Mouse (Mus musculus) thymus, postnatal 25 days (tissue): Measurements from ENCODE around the gene Cnppd1.
A peak's percentile ranks its signal among the peaks of the same experiment; 100 is the strongest.

Experiments
- DNase-seq: peaks from one replicate; pipeline ENCODE4 v3.0.0; 2022

Gene Cnppd1

DNA sequence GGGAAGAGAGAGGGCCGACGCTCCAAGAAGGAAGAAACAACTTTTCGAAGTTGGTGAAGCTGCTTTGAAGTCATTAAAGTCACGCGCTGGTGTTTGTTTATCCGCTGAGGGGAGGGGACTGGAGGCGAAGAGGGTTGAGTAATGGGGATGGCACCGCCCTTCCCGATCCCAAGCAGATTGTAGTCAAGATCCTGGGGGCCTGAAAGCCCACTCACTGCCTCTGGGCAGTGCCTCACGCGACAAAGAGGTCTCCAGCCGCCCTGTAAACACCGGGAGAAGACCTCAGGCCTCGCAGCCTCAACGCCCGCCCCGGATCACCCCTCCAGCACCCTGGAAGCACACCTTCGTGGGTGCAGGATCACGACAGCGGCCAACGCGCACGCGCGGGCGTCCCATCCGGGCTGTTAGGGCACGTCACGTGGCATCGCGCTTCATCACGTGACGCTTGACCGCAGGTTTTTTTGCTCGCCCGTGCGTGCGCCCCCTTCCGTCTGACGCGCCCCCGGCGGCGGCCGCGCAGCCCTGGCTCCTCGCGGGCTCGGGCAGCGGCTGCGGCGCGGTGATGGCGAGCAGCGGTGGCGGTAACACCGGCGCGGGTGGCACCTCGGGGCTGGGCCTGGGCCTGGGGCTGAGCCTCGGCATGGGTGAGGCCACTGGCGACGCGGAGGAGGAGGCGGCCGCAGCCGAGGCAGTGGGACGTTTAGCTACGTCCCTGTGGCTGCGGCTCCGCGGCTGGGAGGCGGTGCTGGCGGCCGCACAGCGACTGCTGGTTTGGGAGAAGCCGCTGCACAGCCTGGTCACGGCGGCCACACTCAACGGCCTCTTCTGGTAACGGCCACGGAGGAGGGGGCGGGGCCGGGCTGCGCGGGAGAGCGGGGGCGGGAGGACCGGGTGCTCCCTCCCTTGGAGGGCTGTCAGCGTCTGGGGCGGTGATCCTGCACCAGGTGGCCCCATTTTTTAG is at the start of gene Cnppd1, which contains the start of gene Retreg2:
TSS of gene Cnppd1 (minus strand) at position 411 of the 961 bp plus-strand sequence.
TSS of gene Retreg2 (plus strand) at position 478 of the 961 bp plus-strand sequence.
- peak; percentile 97 for DNase-seq

DNA sequence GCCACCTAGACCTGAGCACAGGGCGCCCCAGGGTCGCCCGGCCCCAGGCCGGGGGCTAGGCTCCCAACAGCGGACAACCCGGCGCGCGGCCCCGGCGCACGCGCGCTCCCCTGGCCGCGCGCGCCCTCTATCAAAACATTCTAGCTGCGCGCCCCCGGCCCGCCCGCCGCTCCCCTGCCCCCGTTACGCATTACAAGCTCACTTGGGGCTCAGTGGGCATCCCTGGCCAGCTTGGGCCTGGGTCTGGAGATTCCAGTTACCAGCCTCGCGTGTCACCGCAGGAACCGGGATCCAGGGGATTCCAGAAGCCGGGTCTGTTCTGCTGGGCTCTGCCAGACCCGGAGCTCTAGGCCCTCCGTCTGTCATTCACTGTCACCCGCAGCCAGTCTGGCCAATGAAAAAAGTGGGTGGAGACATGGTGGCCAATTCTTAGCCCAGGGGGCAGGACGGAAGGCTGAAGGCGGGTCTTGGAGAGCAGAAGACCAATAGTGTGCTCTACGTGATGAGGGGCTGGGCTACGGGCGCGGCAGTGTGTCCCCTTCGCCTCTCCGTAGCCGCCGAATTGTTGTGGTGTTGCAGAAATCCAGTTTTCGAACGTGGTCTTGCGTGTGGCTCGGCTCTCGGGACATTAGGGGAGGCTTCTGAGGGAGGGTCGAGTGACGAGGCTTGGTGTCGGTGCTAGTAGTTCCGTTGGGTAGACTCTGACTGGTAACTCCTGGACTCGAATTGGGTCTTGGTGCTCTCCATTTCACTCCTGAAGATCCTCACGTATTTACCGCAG is 49.3 kb upstream of the Cnppd1 start, which contains the start of the genes Ankzf1 and Atg9a:
TSS of gene Ankzf1 (plus strand) at position 530 of the 781 bp plus-strand sequence.
TSS of gene Atg9a (minus strand) at position 575 of the 781 bp plus-strand sequence.
- peak; percentile 92 for DNase-seq

DNA sequence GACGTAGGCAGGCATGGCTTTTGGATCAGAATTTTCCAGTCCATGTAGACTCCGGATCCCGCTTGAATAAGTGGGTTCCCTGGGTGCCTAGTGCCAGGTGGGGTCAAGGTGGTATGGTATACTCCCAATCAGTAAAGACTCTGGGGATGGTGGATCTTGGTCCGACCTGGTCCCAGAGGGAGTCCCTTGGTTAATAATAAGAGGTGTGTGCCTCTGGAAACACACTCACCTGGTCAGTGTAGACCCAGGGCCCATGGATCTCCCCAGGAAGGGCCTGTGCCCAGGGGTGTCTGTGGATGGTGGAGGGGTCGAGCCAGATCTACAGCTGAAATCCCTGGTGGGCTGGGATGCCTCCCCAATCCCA is 48.7 kb upstream of the Cnppd1 start:
- DNase-seq: no peak

DNA sequence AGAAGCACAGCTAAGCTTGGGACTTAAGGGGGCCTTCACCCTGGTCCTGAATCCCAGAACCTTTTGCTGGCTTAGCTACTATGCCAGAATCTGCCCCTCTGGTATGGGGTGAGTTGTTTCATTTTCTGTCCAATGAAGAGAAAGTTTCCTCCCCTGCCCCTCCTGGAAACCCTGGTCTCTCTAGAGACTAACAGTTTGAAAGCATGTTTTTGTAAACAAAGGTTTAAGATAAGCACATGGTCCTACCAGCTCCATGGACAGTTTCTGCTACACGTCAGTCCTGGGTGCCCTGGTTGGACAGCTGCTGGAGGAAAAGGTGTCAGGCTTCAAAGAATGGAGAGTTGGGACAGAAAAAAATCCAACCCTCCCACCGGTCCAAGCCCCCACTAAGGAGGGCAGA is 48.1 kb upstream of the Cnppd1 start:
- DNase-seq: no peak

DNA sequence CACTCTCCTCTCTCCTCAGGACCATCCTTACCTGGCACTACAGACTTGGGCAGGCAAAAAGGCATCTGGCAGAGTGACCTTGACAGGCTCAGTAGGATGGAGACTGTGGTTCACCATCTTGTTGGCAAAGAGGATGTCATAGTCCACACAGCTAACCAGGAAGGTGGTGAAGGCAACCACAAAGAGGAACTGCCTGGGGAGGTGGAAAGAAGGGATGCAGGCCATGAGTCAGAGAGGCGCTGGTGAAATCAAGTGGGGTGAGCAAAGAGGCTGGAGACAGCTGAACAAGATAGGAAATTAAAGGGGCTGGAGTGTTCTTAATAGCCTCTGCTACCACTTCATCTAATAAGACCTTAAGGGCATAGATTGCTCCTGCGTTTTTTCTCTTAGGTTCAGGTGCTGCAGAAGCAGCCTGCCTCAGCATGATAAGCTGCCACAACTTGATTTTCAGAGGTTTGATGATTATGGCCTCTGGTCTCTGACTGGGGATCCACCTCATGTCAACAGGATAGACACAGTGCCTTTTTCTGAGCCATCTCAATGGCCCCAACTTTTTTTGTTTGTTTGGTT is 45.5 kb upstream of the Cnppd1 start:
- no peak for DNase-seq

DNA sequence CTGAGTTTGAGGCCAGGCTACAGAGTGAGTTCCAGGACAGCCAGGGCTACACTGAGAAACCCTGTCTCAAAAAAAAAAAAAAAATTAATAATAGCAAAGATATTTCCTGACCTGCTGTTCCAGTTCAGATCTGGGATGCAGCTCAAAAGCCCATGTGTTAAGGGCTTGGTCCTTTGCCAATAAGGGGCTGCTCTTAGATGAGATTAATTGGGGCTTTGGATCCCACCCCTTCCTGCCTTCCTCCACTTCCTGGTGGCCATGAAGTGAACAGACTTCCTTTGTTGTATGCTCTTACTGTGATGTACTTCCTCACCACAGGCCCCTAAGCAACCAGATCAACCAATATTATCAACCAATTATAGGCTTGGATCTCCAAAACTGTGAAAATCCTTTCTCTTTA is 44.6 kb upstream of the Cnppd1 start:
- no peak for DNase-seq

DNA sequence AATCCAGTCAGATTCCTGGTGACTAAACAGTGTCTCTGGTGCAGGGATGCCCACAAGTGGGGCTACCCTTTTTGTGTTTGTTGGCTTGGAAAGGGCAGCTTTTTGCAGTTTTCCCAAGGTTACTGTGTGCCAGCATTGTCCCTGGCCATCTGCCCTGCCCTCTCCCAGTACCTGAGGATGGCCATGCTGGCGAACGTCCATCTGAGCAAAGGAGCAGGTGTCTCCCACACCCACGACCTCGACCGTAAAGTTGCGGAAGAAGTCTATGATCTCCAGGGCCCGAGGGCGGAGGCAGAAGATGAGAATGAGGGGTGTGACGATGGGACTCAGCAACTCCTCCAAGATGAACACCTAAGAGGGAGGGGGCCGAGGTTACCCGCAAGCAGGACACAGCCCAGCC is 43.0 kb upstream of the Cnppd1 start:
- DNase-seq: no peak

DNA sequence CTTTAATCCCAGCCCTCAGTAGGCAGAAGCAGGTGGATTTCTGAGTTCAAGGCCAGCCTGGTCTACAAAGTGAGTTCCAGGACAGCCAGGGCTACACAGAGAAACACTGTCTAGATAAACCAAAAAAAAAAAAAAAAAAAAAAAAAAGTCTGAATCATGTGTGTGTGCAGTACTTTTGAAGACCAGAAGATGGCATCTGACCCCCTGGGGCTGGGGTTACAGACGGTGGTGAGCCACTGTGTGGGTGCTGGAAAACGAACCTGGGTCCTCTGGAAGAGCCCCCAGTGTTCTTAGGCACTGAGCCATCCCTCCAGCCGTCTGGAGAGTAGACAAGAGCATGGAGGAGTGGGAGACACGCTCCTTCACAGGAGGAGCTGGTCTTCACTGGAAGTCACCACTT is 39.6 kb upstream of the Cnppd1 start:
- no peak for DNase-seq

DNA sequence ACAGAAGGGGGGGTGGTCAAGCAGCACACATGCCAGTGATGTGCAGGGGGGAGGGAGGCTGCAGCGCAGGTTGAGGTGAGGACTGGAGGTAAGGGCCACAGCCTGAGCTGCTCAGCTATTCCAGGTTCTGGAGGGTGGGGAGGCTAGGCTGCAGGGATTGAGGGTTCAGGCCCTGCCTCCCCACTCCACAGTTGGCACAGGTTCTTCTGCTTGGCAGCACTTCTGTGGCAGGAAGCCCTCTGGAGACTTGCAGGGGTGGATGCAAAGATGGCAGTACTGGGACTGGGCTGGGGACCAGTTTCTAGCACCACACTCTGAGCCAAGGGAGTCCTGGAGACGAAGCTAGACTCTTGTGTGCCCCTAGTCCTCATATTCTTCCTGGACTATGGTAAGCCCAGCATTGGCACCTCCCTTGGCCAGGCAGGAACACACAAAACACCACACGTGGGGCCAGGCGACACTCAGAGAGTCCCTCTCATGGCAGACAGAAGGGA is 38.9 kb upstream of the Cnppd1 start:
- DNase-seq: no peak

DNA sequence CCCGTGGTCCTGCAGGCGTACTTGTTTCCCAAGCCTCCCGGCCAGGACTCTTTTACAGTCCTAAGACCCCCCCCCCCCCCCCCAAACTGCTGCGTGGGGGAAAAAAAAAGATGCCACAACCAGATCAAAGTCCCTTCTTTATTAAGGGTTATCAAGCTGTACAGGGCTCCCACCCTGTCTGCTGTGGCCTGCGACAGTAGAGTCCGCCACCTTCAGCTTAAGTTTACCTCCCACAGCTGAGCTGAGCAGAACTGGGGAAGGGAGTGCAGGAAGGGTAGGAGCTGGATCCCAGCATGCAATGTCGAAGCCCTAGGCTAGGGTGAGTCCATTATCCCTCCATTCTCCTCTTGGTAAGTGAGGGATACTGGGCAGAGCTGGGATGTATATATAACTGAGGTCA is 38.2 kb upstream of the Cnppd1 start:
- DNase-seq: no peak

DNA sequence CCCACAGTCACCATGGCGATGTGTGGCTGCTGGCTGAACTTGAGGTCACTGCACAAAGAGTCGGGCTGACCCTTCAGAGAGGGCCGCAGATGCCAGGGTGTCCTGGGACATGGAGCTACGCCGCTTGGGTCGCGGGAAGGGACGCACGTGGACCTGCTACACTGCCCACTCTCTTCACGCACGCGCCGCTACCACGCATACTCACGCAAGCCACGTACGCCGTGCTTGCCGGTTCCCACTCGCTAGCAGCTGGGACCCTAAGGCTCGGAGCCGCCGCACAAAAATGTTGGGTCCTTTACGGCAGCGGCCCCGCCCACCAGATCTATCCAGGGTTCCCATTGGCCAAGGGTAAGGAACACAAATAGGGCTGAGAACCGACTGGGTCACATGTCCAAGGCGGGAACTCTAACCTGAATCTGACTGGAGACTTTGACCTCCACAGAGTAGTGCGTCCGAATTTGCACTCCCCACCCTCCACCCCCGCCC is 37.6 kb upstream of the Cnppd1 start, which contains the start of gene Abcb6:
TSS of gene Abcb6 (minus strand) at position 288 of the 486 bp plus-strand sequence.
- DNase-seq: peak; percentile 84

DNA sequence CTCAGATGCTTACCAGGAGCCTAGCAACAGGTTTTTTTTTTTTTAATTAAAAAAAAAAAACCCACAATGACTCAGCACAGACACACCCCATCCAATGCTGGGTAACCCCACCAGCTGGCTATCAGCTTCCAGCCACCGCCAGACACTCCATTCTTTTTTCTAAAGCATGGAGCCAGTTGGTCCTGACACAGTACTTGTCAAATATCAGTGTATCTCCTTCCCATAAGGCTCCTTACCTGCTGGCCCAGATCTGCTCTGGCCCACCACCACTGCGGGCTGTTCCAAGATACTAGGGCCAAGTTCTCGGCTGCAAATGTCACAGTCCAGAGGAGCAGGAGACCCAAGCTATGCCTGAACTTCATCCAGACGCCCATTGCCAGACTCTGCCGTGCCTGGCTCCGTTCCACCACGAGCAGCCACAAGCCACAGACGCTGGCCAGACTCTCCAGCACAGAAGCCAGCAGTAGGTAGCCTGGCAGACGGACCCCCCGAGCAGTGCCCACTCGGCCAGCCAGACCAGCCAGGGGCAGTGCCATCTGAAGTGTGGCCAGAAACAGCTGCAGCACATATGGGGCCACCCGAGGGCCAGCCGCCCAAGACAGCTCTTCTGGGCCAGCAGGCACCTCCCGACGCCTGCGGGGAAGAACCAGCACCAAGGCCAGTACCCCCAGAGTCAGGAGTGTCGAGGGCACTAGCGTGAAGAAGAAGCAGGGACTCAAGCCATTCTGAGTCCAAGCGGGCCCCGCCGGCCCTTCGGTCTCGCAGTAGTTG is 37.0 kb upstream of the Cnppd1 start:
- no peak for DNase-seq

DNA sequence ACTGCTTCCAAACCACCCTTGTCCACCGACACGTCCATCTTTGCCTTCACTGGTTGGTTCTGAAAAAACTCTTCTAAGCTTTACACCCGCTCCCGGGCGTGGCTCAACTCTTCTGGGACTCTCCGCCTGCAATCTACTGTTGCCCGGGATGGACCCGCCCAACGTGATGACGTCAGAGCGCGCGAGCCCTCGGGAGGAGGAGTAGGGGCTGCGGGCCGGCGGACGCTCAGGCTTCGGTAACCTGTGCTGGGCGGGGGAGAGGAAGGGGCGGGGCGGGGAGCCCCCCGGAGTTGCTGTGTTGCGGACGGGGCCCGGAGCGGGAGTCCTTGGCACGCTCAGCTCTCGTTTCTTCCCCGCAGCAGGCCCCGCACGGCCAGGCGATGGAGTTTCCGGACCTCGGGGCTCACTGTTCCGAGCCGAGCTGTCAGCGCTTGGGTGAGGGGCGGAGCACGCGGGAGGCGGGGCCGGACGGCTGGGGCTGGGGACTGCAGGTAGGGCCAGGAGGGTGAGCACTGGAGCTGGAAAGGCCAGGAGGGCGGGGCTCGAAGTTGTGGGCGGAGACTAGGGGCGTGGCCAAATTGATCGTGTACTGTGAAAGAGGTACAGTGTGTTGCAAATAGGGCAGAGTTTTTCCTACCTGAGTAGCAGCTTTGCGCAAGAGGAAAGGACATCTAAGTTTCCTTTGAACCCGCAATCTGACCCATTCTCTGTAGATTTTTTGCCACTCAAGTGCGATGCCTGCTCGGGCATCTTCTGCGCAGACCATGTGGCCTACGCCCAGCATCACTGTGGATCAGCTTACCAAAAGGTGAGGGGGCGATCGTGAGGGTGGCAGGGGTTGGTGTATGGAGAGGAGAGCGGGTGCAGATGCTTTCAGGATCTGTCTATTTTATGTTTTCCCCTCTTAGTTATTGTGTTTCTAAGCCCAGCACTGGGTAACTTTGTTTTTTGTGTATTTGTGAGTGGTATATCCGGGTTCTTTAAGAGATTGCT is 26.3 kb upstream of the Cnppd1 start, which contains the start of gene Zfand2b:
TSS of gene Zfand2b (plus strand) at position 175 of the 993 bp plus-strand sequence.
- peak; percentile 99 for DNase-seq

DNA sequence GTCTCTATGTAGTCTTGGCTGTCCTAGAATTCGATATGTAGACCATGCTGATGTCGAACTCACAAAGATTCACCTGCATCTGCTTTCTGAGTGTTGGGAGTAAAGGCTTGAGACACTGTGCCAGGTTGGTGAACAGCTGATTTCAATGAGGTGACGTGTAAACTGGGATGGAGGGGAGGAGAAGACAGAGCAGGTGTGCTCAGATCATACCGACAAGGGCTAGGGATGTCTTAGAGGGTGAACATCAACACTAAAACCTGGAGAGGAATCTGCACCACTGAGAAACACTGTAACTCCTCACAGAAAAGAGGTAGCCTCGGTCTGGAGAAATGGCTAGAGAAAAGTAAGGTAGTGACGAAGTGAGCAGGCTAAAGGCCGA is 25.6 kb upstream of the Cnppd1 start:
- DNase-seq: no peak

DNA sequence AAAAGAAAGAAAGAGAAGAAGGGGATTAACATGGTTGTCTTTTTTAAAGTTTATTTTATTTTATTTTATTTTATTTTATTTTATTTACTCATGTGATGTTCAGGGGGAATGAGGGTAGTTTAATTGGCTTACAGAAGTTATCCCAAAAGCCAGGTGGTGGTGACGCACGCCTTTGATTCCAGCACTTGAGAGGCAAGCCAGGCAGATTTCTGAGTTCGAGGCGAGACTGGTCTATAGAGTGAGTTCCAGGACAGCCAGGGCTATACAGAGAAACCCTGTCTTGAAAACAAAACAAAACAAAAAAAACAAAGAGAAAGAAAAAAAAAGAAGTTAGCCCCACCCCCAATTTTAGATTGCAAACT is 17.7 kb upstream of the Cnppd1 start:
- no peak for DNase-seq

DNA sequence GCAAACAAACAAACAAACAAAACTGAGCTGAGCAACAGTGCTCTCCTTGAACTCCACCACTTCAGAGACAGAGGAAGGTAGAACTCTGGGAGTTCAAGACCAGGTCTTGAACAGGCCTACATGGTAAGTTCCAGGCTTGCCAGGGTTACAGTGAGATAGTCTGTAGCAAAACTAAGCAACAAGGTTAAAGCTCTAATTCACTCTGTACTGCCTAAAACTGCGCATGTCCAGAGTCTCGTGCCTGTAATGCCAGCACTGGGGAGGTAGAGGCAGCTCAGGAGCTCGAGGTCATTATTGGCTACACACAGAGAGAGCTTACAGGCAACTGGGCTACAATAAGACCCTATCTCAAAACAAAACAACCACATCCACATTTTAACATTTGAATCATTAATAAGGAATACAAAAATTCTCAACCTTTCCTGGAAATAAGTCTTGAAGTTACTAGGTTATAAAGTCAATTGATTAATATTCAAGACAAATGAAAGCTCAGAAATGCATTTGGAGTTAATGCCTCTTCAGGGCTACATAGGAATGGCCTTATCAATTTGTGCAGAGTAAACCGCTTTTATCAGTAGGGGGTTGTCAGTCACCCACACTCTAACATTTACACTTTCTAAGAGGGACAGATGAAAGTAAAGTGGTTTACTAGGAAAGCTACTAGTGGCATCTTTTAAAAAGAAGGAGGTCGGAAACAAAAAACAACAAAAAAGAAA is 17.2 kb upstream of the Cnppd1 start:
- DNase-seq: no peak

DNA sequence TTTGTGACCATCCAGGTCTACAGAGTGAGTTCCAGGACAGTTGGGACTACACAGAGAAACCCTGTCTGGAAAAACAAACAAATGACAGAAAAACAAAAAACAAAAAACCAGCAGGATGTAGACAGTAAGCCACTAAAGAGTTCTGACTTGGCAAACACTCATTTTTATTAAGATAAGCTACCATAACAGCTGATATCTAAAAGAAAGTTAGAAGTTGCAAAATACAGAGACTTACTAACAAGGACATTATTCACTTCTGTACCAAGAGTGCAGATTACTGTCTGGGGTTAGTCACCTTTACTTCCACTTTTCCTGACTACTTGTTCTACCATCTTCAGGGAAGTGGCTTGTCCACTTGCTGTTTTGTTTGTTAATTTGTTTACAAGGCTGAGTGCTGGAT is 16.5 kb upstream of the Cnppd1 start:
- DNase-seq: no peak

DNA sequence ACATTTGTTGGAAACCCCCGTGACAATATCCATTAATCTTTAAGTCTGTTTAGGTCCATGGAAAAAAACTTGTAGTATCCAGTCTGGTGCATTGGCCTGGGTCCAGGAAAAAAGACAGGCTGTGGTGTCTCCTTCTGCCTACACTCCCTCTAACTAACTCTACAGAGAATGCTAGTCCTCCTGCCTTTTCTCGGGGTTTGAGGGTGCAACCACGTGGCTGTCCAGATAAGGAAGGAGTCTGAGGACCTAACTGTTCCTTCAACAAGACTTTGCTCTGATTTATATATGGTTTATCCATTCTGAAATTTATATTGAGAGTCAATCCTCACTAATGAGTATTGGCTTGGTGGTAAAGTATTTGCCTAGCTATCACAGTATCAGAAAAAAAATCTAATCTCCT is 13.3 kb upstream of the Cnppd1 start:
- DNase-seq: no peak

DNA sequence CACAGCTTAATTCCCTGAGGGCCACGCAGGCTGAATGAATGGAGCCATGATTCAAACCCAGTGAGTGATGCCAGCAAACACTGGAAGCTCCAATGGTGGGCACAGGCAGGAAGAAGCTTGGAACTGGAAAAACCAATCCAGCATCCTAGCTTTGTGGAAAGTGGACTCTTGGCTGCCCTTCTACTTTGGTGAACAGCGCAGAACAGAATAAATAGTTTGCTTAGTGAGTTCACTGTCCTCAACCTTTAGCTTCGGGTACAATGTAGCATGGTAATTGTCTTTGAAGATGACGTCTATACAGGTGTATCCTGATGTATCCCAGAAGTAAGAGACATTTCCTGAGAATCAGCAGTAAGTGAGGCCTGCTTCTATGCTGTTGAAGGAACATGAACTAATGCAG is 6.2 kb upstream of the Cnppd1 start:
- no peak for DNase-seq
